Mouse (Mus musculus) monocyte, adult 5-6 weeks (primary cell): ENCODE measurements at regions not wholly inside any gene's neighbourhood (a gene's known extent, or its start where the extent isn't known, plus 50 kb on each side); places are given as distances from the start of the nearest gene placed in this dataset.
A peak's percentile ranks its signal among the peaks of the same experiment; 100 is the strongest.

Source experiments
- ATAC-seq: fragments of 153-309, 156-312 bp; replicated peaks from 2 replicates; pipeline ENCODE4 v1.8.0; 2017; ENCODE audit warnings: mild to moderate bottlenecking; ENCODE audit not compliant: low TSS enrichment, insufficient number of reproducible peaks, severe bottlenecking, poor library complexity, low FRiP score

DNA sequence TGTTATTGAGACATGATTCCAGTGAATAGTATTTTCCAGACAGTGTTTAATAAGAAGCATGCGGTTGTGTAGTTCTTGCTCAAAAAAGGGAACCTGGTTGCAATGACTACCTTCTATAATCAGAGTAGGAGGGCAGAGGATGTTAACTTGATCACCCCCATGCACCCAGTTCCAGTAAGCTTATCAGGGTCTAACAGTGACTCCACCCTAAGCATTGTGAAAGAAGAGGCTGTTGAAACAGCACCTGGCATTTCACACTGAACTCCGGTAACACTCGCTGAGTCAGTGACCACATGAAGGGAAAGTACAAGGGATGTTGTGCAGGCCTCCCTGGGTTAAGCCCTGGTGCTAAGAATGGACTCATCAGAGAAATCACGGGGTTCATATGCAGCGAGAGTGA, 1253.8 kb upstream of the Zeb2 start:
- ATAC-seq: peak; percentile 93

DNA sequence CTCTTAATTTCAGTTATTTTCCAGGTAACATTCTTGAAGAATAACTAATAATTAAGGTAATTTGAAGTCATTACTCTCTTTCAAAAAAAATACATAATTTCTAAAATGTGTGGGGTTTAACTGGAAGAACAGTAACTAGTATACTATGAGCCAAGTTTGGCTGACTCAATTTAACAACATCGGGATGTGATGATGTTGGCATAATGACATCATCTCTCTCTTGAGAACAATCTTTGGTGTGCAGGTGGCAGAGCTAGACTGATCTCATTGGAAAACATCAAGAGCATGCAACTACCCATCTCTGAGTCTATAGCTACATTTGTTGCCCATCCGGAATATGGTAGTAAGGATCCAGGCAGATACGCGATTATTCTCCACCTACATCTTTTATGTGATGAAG, 1251.7 kb upstream of the Zeb2 start:
- ATAC-seq: no peak

DNA sequence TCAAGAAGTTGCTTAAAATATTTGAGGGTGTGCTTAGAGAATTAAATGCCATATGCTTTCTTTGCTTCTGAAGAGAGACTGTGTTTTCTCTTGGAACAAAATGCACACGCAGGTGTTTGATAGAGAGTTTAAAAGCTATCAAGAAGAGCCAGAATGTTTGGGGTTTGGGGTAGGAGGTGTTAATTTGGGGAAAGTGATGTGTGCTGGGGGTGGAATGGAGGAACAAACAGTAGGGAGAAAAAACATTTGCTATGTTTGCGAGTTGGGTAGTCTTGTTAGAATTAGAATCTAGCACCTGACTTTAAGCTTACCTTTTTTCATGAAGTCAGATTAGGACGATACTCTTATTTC, 1248.9 kb upstream of the Zeb2 start:
- no peak for ATAC-seq

DNA sequence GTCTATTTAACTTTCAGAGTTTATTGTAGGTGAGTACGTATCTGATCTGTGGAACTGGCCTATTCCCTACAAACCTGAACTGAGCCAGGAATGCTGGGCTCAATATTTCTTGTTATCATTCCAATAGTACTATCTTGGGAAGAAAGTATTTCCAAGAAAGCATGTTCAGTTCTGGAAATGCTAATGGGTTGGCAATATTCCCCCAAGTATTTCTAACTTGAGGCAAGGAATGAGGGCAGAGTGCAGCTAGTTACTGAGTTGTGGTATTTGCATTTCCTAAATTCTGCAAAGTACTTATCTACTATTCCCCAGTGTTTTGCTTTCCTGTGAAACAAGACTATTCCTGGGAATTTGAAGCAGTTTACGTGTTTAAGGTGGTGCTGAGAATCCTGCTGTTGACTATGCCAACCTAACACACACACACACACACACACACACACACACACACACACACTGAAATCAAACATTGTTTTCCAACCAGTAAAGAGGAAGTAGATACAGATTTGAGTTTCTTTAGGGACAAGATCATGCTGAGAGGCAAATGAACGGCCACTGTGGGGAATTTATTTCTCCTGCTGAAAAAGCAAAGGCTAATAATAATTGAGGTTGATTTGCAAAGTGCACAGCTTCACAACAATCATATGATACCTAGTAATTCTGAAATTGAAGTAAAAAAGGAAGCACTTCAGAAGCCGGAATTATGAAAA, 1248.4 kb upstream of the Zeb2 start:
- peak; percentile 55; the same call in 1 of the 2 replicates for ATAC-seq

DNA sequence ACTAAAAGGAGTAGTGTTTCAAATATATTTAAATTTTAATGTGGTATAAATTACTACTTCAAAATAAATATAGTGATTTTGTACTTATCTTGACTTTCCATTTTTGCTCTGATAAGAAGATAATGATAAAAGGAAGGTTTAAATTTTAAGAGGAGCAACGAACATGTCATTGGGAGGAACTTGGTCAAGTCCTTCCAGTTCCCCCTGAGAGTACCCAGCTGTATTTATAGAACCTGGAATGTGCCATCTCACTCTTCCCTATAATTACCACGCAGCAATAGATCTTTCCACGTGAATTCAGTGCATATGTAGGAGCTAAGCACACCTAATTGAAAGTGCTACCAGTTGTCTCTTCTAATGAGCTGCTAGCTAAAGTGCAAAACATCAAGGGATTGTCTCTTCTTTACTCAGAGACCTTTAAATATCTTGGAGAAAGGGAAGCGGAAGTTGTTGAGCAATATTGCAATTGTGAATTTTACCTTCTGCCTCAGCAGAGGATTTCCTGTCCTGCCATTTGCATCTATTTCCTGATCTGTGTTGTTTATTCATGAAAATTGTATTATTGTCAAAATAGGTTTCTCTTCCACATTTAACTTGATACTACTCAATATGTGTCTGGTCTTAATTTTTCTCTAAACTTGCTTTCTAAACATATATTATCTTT, 1243.0 kb upstream of the Zeb2 start:
- ATAC-seq: peak; percentile 75

DNA sequence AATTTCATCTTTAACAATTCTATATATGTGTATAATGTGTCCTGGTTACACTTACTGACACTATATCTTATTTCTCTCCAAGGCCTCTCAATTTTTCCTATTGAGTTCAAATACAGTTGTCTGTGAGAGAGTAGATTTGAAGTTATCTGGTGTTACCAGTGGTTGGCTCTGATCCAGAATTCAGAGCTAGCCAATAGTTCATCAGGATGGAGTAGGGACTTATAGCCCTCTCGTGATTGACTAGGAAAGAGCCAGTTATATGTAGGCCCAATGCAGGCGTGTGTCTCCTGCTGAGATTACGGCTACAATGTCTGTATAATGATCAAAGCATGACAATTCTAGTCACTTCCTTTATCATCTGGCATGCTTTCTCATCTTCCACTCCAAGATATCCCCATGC, 1241.0 kb upstream of the Zeb2 start:
- no peak for ATAC-seq

DNA sequence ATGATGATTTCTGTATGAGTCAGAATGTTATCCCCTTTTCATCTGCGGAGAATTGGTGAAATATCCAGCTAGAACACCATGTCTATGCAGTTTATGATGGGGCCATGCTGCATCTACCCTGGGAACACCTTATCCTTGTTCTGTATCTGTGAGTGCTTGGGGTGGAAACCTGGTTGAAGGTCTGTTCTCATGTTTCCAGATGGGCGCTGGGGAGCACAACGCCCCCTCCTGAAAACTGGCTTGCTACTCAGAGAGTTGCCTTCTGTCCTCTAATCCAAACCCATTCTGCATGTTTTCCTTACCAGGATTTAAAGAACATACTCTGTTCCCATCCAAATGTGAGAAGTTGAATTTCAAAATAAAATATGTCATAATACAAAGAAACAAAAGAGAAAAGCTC, 1239.5 kb upstream of the Zeb2 start:
- ATAC-seq: no peak

DNA sequence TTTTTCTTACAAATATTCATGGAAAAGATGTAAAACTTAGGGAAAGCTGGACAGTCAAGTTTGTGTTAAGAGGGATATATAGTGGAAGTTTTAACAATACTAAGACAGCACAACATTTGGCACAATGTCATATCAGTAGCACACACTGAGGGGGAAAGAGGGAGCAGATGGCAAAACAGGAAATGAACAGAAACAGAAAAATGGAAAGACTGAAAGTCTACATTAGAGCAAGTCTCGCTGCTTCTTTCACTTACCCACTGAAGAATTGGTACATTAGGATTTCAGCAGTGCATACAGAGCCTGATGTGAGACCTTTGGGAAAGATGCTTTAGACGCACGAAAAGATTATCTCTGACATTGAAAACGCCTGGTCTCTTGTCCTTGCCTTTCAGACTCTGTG, 1223.5 kb upstream of the Zeb2 start:
- no peak for ATAC-seq

DNA sequence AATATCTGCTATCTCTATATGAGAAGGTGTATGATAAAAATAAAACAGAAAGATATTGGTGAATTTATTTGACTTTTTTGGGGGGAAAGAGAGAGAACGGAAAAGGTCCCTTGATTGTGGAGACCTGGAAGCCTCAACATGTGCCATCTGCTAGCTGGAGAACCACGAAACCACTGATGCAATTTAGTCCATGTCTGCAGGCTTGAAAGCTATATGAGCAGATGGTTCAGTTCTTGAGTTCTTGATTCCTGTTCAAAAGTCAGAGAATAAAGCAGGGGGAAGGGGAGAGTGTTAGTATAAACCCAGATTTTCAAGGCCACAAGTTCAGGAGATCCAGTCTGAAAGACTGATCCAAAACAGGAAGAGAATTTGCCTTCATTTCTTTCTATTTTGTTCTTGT, 1199.5 kb upstream of the Zeb2 start:
- ATAC-seq: no peak

DNA sequence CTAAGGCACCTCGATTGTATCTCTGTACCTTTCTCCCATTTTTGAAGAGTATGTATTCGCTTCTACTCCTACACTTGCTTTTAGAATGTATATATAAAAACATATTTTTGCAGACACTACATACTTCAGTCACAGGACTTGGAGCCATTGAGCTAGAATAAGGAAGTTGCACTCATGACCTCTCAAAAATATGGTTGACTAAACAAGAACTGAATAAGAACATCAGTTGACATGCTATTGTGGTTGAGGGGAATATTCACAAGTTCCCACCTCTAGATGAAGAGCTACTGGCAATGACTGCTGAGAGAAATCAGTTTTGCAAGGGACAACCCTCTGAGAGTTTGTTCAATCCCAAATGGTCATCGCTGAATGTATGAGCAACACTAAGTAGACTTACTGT, 1198.0 kb upstream of the Zeb2 start:
- ATAC-seq: no peak

DNA sequence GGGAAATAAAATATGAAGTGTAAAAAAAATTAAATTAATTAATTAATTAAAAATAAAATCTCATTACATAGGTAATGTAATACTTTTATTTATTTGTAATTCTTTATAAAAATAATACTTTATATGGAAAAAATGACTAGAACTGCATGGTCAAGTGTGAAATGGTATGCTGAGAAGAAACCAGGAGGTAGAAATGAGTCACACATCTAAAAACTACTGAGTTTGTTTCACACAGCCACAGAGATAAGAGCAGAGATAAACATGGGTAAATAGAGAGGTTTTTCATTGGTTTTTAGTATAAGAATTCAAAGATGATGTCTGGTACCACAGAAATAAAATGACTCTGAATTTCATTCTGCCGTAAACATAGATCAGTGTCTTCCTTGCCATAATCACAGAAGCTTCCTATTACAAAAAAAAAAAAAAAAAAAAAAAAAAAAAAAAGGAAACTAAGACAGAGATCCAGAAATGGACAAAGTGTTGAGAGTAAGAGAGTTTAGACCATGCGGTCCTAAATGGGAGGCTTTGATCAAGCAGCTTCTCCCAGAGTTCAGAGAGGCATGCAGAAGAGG, 1190.5 kb upstream of the Zeb2 start:
- no peak for ATAC-seq

DNA sequence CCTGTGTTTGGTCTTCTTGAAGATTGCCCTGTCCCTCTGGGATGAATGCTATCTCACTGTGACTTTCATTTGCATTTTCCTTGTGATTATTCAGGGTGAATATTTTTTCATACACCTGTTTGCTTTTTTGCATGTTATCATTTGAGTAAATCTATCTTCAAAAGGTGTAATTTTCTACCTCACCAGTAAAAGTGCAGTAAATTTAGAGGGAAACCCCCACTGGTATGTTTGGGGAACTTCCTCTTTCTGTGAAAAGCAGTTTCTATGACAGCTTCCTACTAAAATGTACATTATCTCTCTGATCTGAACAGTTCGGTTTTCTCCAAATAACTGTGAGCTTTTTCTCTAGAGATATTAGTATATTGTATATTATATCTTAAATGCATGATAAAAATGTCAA, 1185.4 kb upstream of the Zeb2 start:
- no peak for ATAC-seq

DNA sequence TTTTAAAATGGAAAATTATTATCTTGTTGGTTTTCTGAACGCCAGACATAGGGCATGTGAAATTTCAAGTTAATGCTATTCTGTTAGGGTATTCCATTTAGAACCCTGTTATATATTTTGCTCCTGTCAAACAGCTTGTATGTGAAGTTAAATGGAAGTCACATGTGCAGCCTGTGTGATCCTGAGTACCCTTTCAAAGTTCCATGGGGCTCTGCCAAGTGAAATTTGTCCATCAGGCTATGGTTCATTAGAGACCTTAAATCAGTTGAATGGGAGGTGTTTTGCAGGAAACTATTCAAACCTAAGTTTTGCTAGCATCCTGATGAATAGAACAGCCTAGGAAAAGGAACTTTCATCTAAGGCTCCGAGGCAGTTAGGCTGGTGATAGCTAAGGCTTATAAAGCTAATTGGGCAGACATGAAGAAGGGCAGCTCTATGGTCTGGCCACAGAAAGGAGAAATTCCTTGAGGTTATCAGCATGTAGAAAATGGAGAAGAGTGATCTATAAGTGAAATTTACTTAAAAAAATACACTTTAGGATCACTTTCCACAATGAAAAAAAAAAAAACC, 1180.2 kb upstream of the Zeb2 start:
- no peak for ATAC-seq

DNA sequence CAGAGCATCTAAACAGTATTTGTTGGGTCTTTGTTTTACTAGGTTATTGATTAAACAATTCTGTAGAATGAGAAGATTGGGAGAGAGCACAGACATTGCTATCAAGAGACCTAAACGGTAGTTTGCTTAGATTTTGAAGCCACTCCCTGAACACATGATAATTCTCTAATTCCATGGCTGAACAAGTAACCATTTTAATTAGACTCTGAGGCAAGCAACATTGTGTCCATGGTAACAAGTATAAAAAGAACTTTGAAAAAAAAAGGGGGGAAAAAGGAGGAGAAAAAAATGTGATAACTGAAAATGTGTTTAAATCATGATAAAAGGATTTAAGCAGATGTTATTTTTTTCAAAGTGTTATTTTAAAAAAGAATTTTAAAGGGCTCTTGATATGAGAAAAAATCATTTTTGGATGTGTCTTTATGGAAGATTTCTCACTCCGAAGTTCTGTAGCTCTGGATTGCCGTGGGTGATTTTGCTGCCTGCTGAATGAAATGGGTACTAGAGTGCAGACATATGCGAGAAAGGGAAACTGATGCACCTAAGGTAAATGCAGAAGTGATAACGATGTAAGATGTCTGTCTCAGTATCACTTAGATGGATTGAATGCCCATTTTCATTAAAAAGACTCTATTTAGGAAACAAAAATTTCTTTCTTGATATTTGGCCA, 1166.9 kb upstream of the Zeb2 start:
- no peak for ATAC-seq

DNA sequence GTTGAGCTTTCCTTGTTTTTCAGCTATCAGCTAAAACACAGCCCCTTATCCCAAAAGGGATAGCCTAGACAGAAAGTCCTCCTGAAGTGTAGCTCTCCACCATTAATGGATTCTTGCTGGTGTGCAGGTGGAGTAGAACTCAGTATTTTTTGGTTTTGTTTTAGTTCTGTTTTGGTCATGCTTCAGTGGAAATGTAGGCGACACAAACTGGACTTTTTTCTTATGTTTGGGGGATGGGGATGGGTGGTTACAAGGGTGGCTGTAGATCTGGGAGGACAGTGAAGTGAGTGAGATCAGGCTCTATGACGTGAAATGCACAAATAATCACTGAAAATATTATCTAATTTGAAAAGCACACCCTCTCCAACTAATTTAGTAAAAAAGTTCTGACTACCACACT, 1163.6 kb upstream of the Zeb2 start:
- ATAC-seq: no peak

DNA sequence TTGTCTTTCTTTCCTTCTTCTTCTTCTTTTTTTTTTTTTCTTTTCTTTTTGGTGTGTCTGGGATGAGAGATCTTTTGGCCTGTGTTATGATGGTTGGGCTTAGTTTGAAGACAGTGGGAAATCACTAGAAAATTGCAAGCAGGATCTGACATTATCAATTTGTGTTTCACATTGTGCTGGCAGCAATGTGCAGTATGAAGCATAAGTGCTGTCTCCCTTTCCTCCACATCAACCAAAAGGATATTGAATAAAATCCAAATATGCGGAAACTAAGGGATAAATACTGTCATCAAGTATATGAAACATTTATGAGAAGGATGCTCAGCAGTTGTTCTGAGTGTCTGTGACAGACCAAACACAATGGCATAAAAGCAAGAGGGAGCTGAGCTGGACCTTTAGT, 1144.4 kb upstream of the Zeb2 start:
- ATAC-seq: no peak

DNA sequence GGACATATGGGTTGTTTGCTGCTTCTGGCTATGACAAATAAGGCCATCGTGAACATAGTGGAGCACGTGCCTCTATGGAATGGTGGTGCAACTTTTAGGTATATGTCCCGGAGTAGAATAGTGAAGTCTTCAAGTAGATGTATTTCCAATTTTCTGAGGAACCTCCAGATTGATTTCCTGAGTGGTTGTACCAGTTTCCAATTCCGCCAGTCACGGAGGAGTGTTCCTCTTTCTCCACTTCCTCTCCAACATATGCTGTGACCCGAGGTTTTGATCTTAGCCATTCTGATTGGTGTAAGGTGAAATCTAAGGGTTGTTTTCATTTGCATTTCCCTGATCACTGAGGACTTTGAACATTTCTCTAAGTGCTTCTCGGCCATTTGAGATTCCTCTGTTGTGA, 1134.4 kb upstream of the Zeb2 start:
- peak; percentile 35; the same call in 1 of the 2 replicates for ATAC-seq

DNA sequence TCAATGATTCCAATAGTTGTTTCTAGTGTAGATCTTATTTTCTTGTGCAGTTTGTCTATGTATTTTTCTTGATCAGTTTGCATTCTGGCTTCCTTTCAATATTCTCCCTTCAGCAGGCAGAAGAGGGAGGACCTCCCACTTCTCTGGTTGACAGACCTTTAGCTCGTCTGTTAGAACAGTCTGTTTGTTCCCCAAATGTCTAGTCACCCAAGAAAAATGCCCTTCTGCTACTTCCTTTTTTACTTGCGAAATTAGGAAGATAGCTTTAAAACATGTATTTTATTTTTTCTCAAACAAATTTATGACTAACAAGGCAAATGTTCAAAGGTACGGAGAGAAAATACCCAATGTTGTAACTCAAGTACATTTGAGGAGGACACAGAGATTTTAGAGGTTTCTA, 1128.5 kb upstream of the Zeb2 start:
- ATAC-seq: peak; percentile 75; the same call in 1 of the 2 replicates

DNA sequence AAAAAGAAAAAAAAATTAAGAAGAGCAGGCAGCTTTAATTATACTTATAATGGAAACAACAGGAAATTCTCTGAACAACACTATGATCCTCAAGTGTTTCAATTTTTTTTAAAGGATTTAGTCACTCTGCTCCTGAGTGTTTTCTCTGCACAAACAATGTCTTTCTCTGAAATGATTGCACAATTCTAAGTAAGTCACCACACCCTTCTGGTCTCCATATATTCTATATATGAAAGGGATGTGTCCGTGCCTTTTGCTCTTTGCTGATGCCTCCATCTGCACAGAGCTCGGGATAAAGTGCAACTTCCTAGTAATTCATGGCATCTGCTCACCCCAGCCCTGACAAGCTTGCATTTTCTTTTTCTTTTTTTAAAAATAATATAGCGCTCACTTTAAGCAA, 1127.5 kb upstream of the Zeb2 start:
- ATAC-seq: no peak

DNA sequence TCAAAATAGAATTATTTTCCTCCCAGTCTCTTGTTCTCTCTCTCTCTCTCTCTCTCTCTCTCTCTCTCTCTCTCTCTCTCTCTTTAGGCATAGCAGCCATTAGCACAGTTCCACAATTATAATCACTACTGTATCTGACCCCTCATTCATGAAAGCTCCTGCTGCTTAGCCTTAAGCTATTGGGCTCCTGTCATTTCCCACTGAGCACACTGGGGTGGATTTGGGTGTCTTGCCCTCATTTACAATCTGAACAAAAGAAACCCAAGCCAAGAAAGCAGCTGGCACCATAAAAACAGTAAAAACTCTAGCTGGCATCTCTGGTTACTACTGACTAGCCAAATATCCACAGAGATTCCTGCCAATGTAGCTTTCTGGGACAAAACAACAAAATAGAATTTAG, 1125.6 kb upstream of the Zeb2 start:
- ATAC-seq: no peak
